Mouse (Mus musculus) lung, adult 2 months (tissue): ENCODE results near the gene Gpr119.

Experiments used
- CTCF ChIP-seq: fragments of 200-500 bp; IDR thresholded peaks from 2 replicates; pipeline ENCODE4 v1.5.1; 2011; ENCODE audit warnings: mild to moderate bottlenecking, low read length, control low read depth; ENCODE audit not compliant: insufficient read depth
- POLR2A ChIP-seq: fragments of 200-500 bp; IDR thresholded peaks from 2 replicates; pipeline ENCODE4 v1.6.1; 2011; ENCODE audit warnings: low read depth, mild to moderate bottlenecking, control low read depth, low read length, borderline replicate concordance; ENCODE audit errors: extremely low read depth

DNA sequence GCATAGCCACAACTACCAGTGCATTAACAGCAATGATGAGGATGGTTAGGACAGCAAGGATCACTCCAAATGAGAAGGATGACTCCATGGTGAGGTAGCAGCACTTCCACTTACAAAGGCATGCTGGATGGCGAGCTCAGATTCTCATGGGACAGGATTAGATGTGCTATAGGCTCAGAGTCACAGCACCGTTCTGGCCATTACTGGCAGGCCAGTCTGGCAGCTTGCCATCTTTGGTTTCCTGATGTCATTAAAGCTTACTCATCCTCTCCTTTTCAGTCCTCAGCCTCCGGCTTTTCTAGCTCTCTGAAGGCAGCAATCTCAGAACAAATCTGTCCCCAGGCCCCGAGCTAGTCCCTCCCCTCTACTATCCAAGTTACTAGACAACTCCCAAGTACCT lies at the start of gene Gpr119:
- TF ChIP-seq CTCF: no peak
- no peak for TF ChIP-seq POLR2A
